Mouse (Mus musculus): ENCODE results near the gene Rpl18a. TPM values are rescaled to one million over a fixed set of nuclear protein-coding genes. Genes with fewer than 3 reads are reported as not detected.

Gene Rpl18a
- polyA plus RNA-seq, 1 experiment = 3,709 TPM

DNA sequence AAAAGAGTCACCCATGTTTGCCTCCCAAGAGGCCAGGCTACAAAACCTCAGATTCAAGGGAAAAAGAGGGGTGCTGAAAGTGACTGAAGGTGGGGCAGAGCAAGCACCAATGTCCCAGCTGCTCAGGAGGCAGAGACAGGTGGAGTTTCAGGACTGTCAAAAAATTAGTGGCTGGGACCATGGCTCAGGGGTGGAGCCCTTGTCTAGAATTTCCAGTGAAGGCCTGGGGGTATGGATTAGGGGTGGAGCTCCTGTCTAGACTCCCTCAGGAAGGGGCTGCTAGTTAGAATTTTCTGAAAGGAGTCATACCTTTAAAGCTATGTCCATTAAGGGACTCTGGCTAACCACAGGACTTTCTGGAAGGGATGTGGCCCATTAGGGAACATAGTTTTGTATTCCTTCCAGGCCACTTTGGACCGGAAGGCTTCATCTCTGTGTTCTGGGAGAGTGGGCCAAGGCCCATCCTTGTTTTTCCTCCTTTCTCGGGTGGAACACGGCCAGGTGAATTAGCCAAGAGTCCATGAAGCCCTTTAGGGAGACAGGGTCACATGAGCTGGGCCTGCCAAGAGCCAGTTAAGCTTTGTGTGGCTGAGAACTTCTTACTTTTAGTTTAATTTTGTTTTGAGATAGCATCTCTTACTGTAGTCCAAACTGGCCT, 47.8 kb downstream of the Rpl18a start:
- TF ChIP-seq CTCF (conservative IDR thresholded peaks at IDR 0.05; ENCODE audit: insufficient read depth, insufficient read length, low read depth, low read length) (no peak), POLR2A (IDR thresholded peaks at IDR 0.05; ENCODE audit: low read depth, low read length) (no peak)
- DNase-seq = no peak
- Histone ChIP-seq H3K4me3 (ENCODE audit: insufficient read depth, low read depth, low read length) (no peak overlapping the region), H3K4me1 (ENCODE audit: control insufficient read depth, insufficient read depth, low read length) (no peaks in the 10 kb centered on the region), H3K27me3 (replicated peaks; ENCODE audit: control insufficient read depth, insufficient read depth, low read length) (no peaks in the 10 kb centered on the region), H3K36me3 (ENCODE audit: control insufficient read depth, insufficient read depth, low read length) (no peaks in the 10 kb centered on the region), H3K27ac (ENCODE audit: insufficient read depth, low read depth, low read length) (no peak overlapping the region)
- 74% methylated on average over 3 of the region's 3 CpGs for WGBS

DNA sequence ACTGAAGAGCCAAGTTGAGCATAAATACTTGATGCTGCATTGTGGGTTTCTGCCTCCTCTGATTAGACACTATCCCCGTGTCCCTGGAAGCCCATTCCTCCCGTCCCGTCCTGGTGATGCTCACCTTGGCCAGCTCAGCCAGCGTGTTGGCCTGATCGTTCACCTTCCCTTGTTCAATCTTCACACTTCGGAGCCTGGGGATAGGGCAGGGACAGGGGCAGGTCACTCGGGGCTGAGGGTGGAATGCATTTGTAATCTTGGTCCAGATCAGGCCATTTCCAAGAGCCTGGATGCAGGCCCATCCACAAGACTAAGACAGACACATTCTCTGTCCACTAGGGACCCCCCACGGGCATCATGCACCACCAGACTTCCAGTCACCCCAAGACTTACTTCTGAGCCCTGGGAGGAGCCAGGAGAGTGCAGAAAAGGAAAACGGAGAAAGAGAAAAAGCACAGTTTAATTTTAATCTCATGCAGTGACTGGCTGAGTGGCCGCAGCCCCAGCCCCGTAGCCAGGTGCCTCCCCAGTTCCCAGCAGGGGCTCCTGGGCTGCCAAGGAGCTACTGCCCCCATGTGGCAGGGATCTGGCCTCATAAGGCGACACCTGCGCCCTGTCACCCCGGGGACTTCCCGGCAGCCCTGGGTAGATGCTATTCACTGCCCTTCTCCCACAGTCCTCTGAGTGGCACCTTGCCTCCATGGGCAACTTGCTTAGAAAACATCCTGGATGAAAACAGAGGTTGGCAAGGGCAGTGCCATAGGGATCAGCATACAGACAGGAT, 50.6 kb downstream of the Rpl18a start:
- Histone ChIP-seq H3K36me3 (ENCODE audit: control insufficient read depth, insufficient read depth, low read length) (no peaks in the 10 kb centered on the region), H3K4me3 (ENCODE audit: insufficient read depth, low read depth, low read length) (no peak overlapping the region), H3K27me3 (replicated peaks; ENCODE audit: control insufficient read depth, insufficient read depth, low read length) (no peaks in the 10 kb centered on the region), H3K4me1 (ENCODE audit: control insufficient read depth, insufficient read depth, low read length) (no peaks in the 10 kb centered on the region), H3K27ac (ENCODE audit: insufficient read depth, low read depth, low read length) (no peak overlapping the region)
- no peak for DNase-seq
- 52% methylated on average over 15 of the region's 15 CpGs for WGBS
- TF ChIP-seq CTCF (conservative IDR thresholded peaks at IDR 0.05; ENCODE audit: insufficient read depth, insufficient read length, low read depth, low read length) = no peak; the same call in 1 of the 2 replicates
- no peak for TF ChIP-seq POLR2A (IDR thresholded peaks at IDR 0.05; ENCODE audit: low read depth, low read length)

GRCm38 (mm10) chr8:70845108-70845507, 52.1 kb downstream of the Rpl18a start:
- Histone ChIP-seq H3K27me3 (replicated peaks; ENCODE audit: control insufficient read depth, insufficient read depth, low read length) (no peaks in the 10 kb centered on the region), H3K4me1 (ENCODE audit: control insufficient read depth, insufficient read depth, low read length) (peaks cover 3% of the 10 kb centered on the region; the same call in 1 of the 2 replicates), H3K27ac (ENCODE audit: insufficient read depth, low read depth, low read length) (no peak overlapping the region), H3K36me3 (ENCODE audit: control insufficient read depth, insufficient read depth, low read length) (no peaks in the 10 kb centered on the region), H3K4me3 (ENCODE audit: insufficient read depth, low read depth, low read length) (no peak overlapping the region)
- TF ChIP-seq CTCF (conservative IDR thresholded peaks at IDR 0.05; ENCODE audit: insufficient read depth, insufficient read length, low read depth, low read length) (no peak), POLR2A (IDR thresholded peaks at IDR 0.05; ENCODE audit: low read depth, low read length) (no peak)
- WGBS = 49% methylated on average over 5 of the region's 5 CpGs
- DNase-seq = no peak

Other genes with a start within 250 kb of the Rpl18a start
- gene Pgpep1, start 237.0 kb downstream of the Rpl18a start, polyA plus RNA-seq (2012; rRNA removed) = 296 TPM in 2 replicates
- gene Lsm4, start 224.2 kb downstream of the Rpl18a start, polyA plus RNA-seq (2012; rRNA removed) = 106 and 120 TPM in 2 replicates
- gene Jund, start 198.5 kb downstream of the Rpl18a start, polyA plus RNA-seq (2012; rRNA removed) = 158 and 201 TPM in 2 replicates
- gene Iqcn, start 194.0 kb downstream of the Rpl18a start, polyA plus RNA-seq (2012; rRNA removed) = 0.03 and 0.12 TPM in 2 replicates
- 0.61 and 0.99 TPM in 2 replicates for gene Gm3336, start 178.9 kb downstream of the Rpl18a start, polyA plus RNA-seq (2012; rRNA removed)
- 81.6 and 113 TPM in 2 replicates for gene Pde4c, start 173.7 kb downstream of the Rpl18a start, polyA plus RNA-seq (2012; rRNA removed)
- 29.7 and 31.1 TPM in 2 replicates for gene Rab3a, start 142.7 kb downstream of the Rpl18a start, polyA plus RNA-seq (2012; rRNA removed)
- gene Mpv17l2, start 136.5 kb downstream of the Rpl18a start, polyA plus RNA-seq (2012; rRNA removed) = 73.4 and 96.3 TPM in 2 replicates
- gene Pik3r2, start 120.7 kb downstream of the Rpl18a start, polyA plus RNA-seq (2012; rRNA removed) = 60.5 and 94.7 TPM in 2 replicates
- gene Mast3, start 92.4 kb downstream of the Rpl18a start, polyA plus RNA-seq (2012; rRNA removed) = 25.3 and 27.4 TPM in 2 replicates
- 0.42 and 0.48 TPM in 2 replicates for gene Il12rb1, start 89.0 kb downstream of the Rpl18a start, polyA plus RNA-seq (2012; rRNA removed)
- gene Arrdc2, start 57.7 kb downstream of the Rpl18a start, polyA plus RNA-seq (2012; rRNA removed) = 19.8 and 26.2 TPM in 2 replicates
- gene Kcnn1, start 34.2 kb downstream of the Rpl18a start, polyA plus RNA-seq (2012; rRNA removed) = 9.4 and 11.0 TPM in 2 replicates
- gene Ccdc124, start 23.5 kb downstream of the Rpl18a start, polyA plus RNA-seq (2012; rRNA removed) = 48.9 and 49.2 TPM in 2 replicates
- 0.19 and 0.31 TPM in 2 replicates for gene Slc5a5, start 4.7 kb downstream of the Rpl18a start, polyA plus RNA-seq (2012; rRNA removed)
- gene Map1s, start 8.5 kb upstream of the Rpl18a start, polyA plus RNA-seq (2012; rRNA removed) = 18.4 and 24.4 TPM in 2 replicates

Data from kidney, adult 2 months (tissue).